Mouse (Mus musculus): ENCODE measurements around the gene Fbxl18. TPM values are rescaled to one million over a fixed set of nuclear protein-coding genes. Genes with fewer than 3 reads are reported as not detected.

Fbxl18 gene
- total and polyA plus RNA-seq, 3 experiments = 4.6 to 7.4 TPM; not detected in 1

DNA sequence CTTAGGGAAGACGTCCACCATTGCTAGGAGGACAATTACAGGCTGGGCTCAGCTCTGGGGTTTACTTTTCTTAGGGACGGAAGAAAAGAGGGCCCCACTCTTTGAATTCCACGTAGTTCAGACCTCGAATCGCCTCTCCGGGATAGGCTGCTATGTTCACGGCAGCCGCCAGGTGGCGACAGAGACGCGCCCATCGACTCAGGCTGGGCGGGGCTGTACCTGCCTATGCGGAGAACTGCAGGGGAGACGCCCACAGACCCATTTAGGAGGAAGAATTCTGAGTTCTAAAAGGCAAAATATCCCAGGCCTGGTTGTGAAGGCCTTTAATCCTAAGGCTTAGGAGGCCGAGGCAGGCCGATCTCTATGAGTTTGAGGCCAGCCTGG lies 41.1 kb upstream of the Fbxl18 start (continued):
- TF ChIP-seq POLR2A (IDR thresholded peaks at IDR 0.05; ENCODE audit: control insufficient read depth in 1 of 2, insufficient read depth in 1 of 2, low read depth in 1 of 2, low read length in 2 of 2, poor library complexity in 1 of 2) = no peak

- Histone ChIP-seq H3K27ac (ENCODE audit: control insufficient read depth, low read depth, low read length) (no peak overlapping the region), H3K36me3 (ENCODE audit: control insufficient read depth in 1 of 2, insufficient read depth in 2 of 2, low read length in 2 of 2) (peaks cover 0 to 8% of the 10 kb centered on the region in 2 experiments; a peak in 2 of 4 replicates), H3K79me2 (ENCODE audit: control insufficient read depth, insufficient read depth, low read length, poor library complexity) (no peaks in the 10 kb centered on the region), H3K9ac (ENCODE audit: control insufficient read depth, low read depth, low read length, poor library complexity, severe bottlenecking) (peak overlapping the region; percentile 48), H3K9me3 (replicated peaks; ENCODE audit: insufficient read depth, low read length) (no peaks in the 10 kb centered on the region), H3K4me3 (ENCODE audit: control insufficient read depth in 1 of 2, insufficient read depth in 1 of 2, low read depth in 2 of 2, low read length in 2 of 2) (peak overlapping the region; percentile 49 to 51), H3K4me1 (ENCODE audit: control insufficient read depth in 1 of 2, insufficient read depth in 2 of 2, low read length in 2 of 2) (peaks cover 0 to 18% of the 10 kb centered on the region in 2 experiments; a peak in 2 of 4 replicates), H3K27me3 (ENCODE audit: control insufficient read depth in 1 of 2, insufficient read depth in 2 of 2, low read length in 2 of 2) (no peaks in the 10 kb centered on the region)
- DNase-seq (ENCODE audit: low read depth, low spot score) = peak; percentile 89
- no peak for TF ChIP-seq UBTF (IDR thresholded peaks at IDR 0.05; ENCODE audit: borderline replicate concordance, insufficient read depth, low read depth, low read length)
- TF ChIP-seq TAL1 (IDR thresholded peaks at IDR 0.05; ENCODE audit: low read length) = no peak
- TF ChIP-seq RAD21 (IDR thresholded peaks at IDR 0.05; ENCODE audit: low read depth, low read length) = peak; percentile 32
- 0 out of 2 replicates have a peak, but pooled peaks have one; percentile 12 for TF ChIP-seq NRF1 (IDR thresholded peaks at IDR 0.05; ENCODE audit: insufficient read depth, low read depth, low read length, poor library complexity, severe bottlenecking)
- peak; percentile 30 for TF ChIP-seq MXI1 (IDR thresholded peaks at IDR 0.05; ENCODE audit: low read depth, low read length)
- peak; percentile 37 for TF ChIP-seq SMC3 (IDR thresholded peaks at IDR 0.05; ENCODE audit: low read depth, low read length)
- TF ChIP-seq HCFC1 (IDR thresholded peaks at IDR 0.05; ENCODE audit: low read depth, low read length) = peak; percentile 99
- TF ChIP-seq ELF1 (IDR thresholded peaks at IDR 0.05; ENCODE audit: low read depth, low read length) = peak; percentile 80
- TF ChIP-seq SIN3A (IDR thresholded peaks at IDR 0.05; ENCODE audit: low read length) = peak; percentile 32; the same call in 1 of the 2 replicates
- peak; percentile 13 to 53 (median 43); a peak in 4 of 6 replicates for TF ChIP-seq CTCF (IDR thresholded peaks at IDR 0.05 in 2 of 3, conservative IDR thresholded peaks at IDR 0.05 in 1 of 3; ENCODE audit: control insufficient read depth in 1 of 3, insufficient read depth in 1 of 3, low read depth in 2 of 3, low read length in 3 of 3, poor library complexity in 1 of 3, severe bottlenecking in 1 of 3)
- TF ChIP-seq TCF12 (IDR thresholded peaks at IDR 0.05; ENCODE audit: low read depth, low read length) = peak; percentile 37; the same call in 1 of the 2 replicates
- 0 out of 2 replicates have a peak, but pooled peaks have one; percentile 17 for TF ChIP-seq ZC3H11A (IDR thresholded peaks at IDR 0.05; ENCODE audit: low read depth, low read length)
- no peak for TF ChIP-seq MAX (IDR thresholded peaks at IDR 0.05; ENCODE audit: low read length)
- no peak for TF ChIP-seq USF2 (IDR thresholded peaks at IDR 0.05; ENCODE audit: borderline replicate concordance in 1 of 2, insufficient read depth in 1 of 2, low read depth in 1 of 2, low read length in 2 of 2)
- no peak for TF ChIP-seq TBP (IDR thresholded peaks at IDR 0.05; ENCODE audit: low read depth, low read length)
These were observed 40.6 kb upstream of the Fbxl18 start for GRCm38 (mm10) chr5:142935642-142936335.

DNA sequence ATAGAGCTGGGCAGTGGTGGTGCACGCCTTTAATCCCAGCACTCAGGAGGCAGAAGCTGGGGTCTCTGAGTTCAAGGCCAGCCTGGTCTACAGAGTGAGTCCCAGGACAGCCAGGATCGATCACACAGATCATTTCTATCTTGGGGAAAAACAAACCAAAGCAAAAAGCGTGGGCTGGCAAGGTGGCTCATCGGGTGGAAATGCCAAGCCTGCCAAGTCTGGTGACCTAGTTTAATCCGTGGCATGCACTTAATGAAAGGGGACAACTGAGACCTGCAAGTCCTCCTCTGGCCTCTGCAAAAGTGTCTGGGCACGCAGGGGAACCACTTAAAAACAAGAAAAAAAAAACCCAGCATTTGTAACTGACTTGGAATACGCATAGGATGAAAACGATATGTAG lies 37.5 kb upstream of the Fbxl18 start:
- Histone ChIP-seq H3K27ac (ENCODE audit: control insufficient read depth, low read depth, low read length) (no peak overlapping the region), H3K79me2 (ENCODE audit: control insufficient read depth, insufficient read depth, low read length, poor library complexity) (peaks cover 4% of the 10 kb centered on the region; the same call in 1 of the 2 replicates), H3K27me3 (ENCODE audit: control insufficient read depth in 1 of 2, insufficient read depth in 2 of 2, low read length in 2 of 2) (no peaks in the 10 kb centered on the region), H3K9me3 (replicated peaks; ENCODE audit: insufficient read depth, low read length) (no peaks in the 10 kb centered on the region), H3K4me3 (ENCODE audit: control insufficient read depth in 1 of 2, insufficient read depth in 1 of 2, low read depth in 2 of 2, low read length in 2 of 2) (no peak overlapping the region), H3K4me1 (ENCODE audit: control insufficient read depth in 1 of 2, insufficient read depth in 2 of 2, low read length in 2 of 2) (peaks cover 0 to 23% of the 10 kb centered on the region in 2 experiments; a peak in 2 of 4 replicates), H3K9ac (ENCODE audit: control insufficient read depth, low read depth, low read length, poor library complexity, severe bottlenecking) (no peak overlapping the region), H3K36me3 (ENCODE audit: control insufficient read depth in 1 of 2, insufficient read depth in 2 of 2, low read length in 2 of 2) (peaks cover 0 to 12% of the 10 kb centered on the region in 2 experiments; a peak in 2 of 4 replicates)
- DNase-seq (ENCODE audit: low read depth, low spot score) = no peak
- TF ChIP-seq TAL1 (IDR thresholded peaks at IDR 0.05; ENCODE audit: low read length) = no peak
- no peak for TF ChIP-seq CTCF (IDR thresholded peaks at IDR 0.05 in 2 of 3, conservative IDR thresholded peaks at IDR 0.05 in 1 of 3; ENCODE audit: control insufficient read depth in 1 of 3, insufficient read depth in 1 of 3, low read depth in 2 of 3, low read length in 3 of 3, poor library complexity in 1 of 3, severe bottlenecking in 1 of 3)
- TF ChIP-seq RAD21 (IDR thresholded peaks at IDR 0.05; ENCODE audit: low read depth, low read length) = no peak
- TF ChIP-seq CHD1 (IDR thresholded peaks at IDR 0.05; ENCODE audit: low read depth, low read length) = no peak
- no peak for TF ChIP-seq NRF1 (IDR thresholded peaks at IDR 0.05; ENCODE audit: insufficient read depth, low read depth, low read length, poor library complexity, severe bottlenecking)
- no peak for TF ChIP-seq SIN3A (IDR thresholded peaks at IDR 0.05; ENCODE audit: low read length)
